Mouse (Mus musculus) liver, embryonic 14.5 days (tissue): Measurements from ENCODE around the gene Ptpn13. TPM values are rescaled to one million over a fixed set of nuclear protein-coding genes. Genes with fewer than 3 reads are reported as not detected.

ENCODE experiments used
- ATAC-seq: fragments of 200-750 bp; cut with Nextera tagmentation; 2 replicates; pipeline ENCODE4 v1.8.0; 2017; ENCODE audit warnings: moderate number of reproducible peaks, mild to moderate bottlenecking, moderate library complexity; ENCODE audit not compliant: insufficient read depth
- DNase-seq, 3 experiments: peaks; one replicate each; pipeline ENCODE4 v3.0.0-alpha.2; 2012 to 2013; ENCODE audit warnings: low read depth in 3 of 3, low spot score in 3 of 3
- H3K27ac ChIP-seq: fragments of 300-500 bp; sonication (generic); 2 replicates; pipeline ENCODE4 v1.5.1; 2014; ENCODE audit warnings: moderate library complexity, mild to moderate bottlenecking, control low read depth, inconsistent platforms
- H3K27me3 ChIP-seq: fragments of 300-500 bp; sonication (generic); 2 replicates; pipeline ENCODE4 v1.6.1; 2014; ENCODE audit warnings: mild to moderate bottlenecking, low read length, moderate library complexity; ENCODE audit not compliant: control insufficient read depth, insufficient read depth
- H3K36me3 ChIP-seq: fragments of 300-500 bp; sonication (generic); replicated peaks from 2 replicates; pipeline ENCODE4 v1.6.1; 2014; ENCODE audit warnings: low read depth; ENCODE audit not compliant: control insufficient read depth, insufficient read depth
- H3K4me1 ChIP-seq, 2 experiments: fragments of 200-500 bp in 1 of 2; fragments of 300-500 bp in 1 of 2; sonication (generic) in 1 of 2; replicated peaks; 2 replicates each; pipeline ENCODE4 v1.6.1; 2012 to 2014; ENCODE audit warnings: antibody characterized with exemption in 1 of 2, inconsistent platforms in 1 of 2, low read length in 1 of 2; ENCODE audit not compliant: control insufficient read depth in 2 of 2, insufficient read depth in 2 of 2
- H3K4me2 ChIP-seq: fragments of 300-500 bp; sonication (generic); 2 replicates; pipeline ENCODE4 v1.6.1; 2014; ENCODE audit warnings: low read depth, mild to moderate bottlenecking, control low read depth, moderate library complexity
- H3K4me3 ChIP-seq, 2 experiments: fragments of 200-500 bp in 1 of 2; fragments of 300-500 bp in 1 of 2; sonication (generic) in 1 of 2; 2 replicates each; pipeline ENCODE4 v1.5.1; 2012 to 2014; ENCODE audit warnings: low read depth in 2 of 2, low read length in 2 of 2, mild to moderate bottlenecking in 2 of 2, control low read depth in 1 of 2, inconsistent platforms in 1 of 2, moderate library complexity in 1 of 2; ENCODE audit not compliant: insufficient read depth in 1 of 2
- H3K9ac ChIP-seq: fragments of 300-500 bp; sonication (generic); replicated peaks from 2 replicates; pipeline ENCODE4 v1.6.1; 2014; ENCODE audit warnings: mild to moderate bottlenecking, control low read depth, moderate library complexity
- H3K9me3 ChIP-seq: fragments of 300-500 bp; sonication (generic); 2 replicates; pipeline ENCODE4 v1.6.1; 2016; ENCODE audit warnings: low read length, mixed read lengths; ENCODE audit not compliant: control insufficient read depth
- CTCF ChIP-seq: IDR thresholded peaks from 2 replicates; pipeline ENCODE4 v1.5.1; 2016; ENCODE audit warnings: antibody characterized with exemption, low read depth, control low read depth
- EP300 ChIP-seq: IDR thresholded peaks from 2 replicates; pipeline ENCODE4 v1.6.1; 2016; ENCODE audit warnings: antibody characterized with exemption, low read depth
- WGBS: fragments of 180-500 bp; shearing (Covaris S2); extraction: QIAGEN DNeasy Blood & Tissue Kit; methylation state at CpG from one replicate; pipeline ENCODE4 v1.1.7; 2014; ENCODE audit not compliant: insufficient replicate concordance; 5-methylcytosine and 5-hydroxymethylcytosine counted together
- polyA plus RNA-seq, 2 experiments: library from polyadenylated mRNA; depleted of rRNA in 1 of 2; stranded (reverse) in 1 of 2; unstranded in 1 of 2; fragments of >200 nt; fragmentation: Nextera tagmentation in 1 of 2; extraction: Ambion mirVana in 1 of 2; gene quantifications; 2 replicates each; pipeline versions ENCODE4 v1.2.1 to v1.2.3; 2012 to 2014

The Ptpn13 gene
- polyA plus RNA-seq, 2 experiments, result 0.53 to 1.0 TPM

GRCm38 (mm10) chr5:103420568-103420967 lies 4.4 kb upstream of the Ptpn13 start:
- Histone ChIP-seq H3K4me3 (no peak overlapping the region), H3K4me1 (peaks cover 2 to 11% of the 10 kb centered on the region in 2 experiments), H3K36me3 (no peaks in the 10 kb centered on the region), H3K27me3 (peaks cover 7% of the 10 kb centered on the region), H3K27ac (no peak overlapping the region), H3K9me3 (no peaks in the 10 kb centered on the region), H3K9ac (no peak overlapping the region), H3K4me2 (no peak overlapping the region)
- 41% methylated on average over 10 of the region's 10 CpGs for WGBS
- DNase-seq (no peak), ATAC-seq (no peak)
- TF ChIP-seq EP300 (no peak), CTCF (no peak)

- no peak overlapping the region for H3K27ac ChIP-seq
- no peak overlapping the region for H3K4me3 ChIP-seq
- no peak for TF ChIP-seq CTCF
- TF ChIP-seq EP300, result no peak
- DNase-seq (no peak), ATAC-seq (no peak)
- WGBS, result 58% methylated on average over 6 of the region's 6 CpGs
- no peak overlapping the region for H3K9ac ChIP-seq
- no peaks in the 10 kb centered on the region for H3K9me3 ChIP-seq
- no peaks in the 10 kb centered on the region for H3K36me3 ChIP-seq
- H3K4me1 ChIP-seq, result peaks cover 2 to 11% of the 10 kb centered on the region in 2 experiments
- peaks cover 11% of the 10 kb centered on the region for H3K27me3 ChIP-seq
- H3K4me2 ChIP-seq, result no peak overlapping the region
These were observed 2.4 kb upstream of the Ptpn13 start for GRCm38 (mm10) chr5:103422609-103423008.

DNA sequence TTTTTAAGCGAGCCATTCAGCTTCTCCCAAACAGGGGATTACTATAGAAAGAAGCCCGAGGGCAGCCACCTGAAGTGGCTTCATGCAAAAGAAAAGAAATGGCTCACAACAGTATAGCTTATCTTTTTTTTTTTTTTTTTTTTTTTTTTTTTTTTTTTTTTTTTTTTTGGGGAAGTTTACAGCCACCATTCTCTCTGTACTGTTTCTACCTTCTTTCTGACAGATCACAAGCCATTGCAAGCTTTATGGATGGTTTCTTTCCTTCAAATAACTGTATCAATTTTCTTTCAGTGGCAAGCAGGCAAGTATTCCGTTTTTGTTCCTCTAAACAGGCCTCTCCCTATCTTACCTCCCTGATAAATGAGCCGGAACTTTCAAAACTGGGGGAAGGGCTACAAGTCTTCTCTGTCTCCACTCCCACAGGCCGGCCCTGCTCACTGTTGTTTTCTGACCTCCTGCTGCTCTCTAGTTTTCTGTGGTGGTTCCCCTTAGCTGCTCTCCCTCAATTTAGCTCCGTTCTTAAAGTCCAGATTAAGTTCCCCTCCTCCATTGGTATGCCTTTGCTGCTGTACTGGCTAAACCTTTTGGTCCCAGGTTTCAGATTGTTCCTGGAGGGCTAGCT lies 1.6 kb upstream of the Ptpn13 start:
- Histone ChIP-seq H3K4me1 (peaks cover 2 to 11% of the 10 kb centered on the region in 2 experiments), H3K4me3 (no peak overlapping the region; a peak in 1 of 4 replicates), H3K36me3 (no peaks in the 10 kb centered on the region), H3K9me3 (no peaks in the 10 kb centered on the region), H3K9ac (no peak overlapping the region), H3K4me2 (peak overlapping the region; percentile 98), H3K27ac (no peak overlapping the region), H3K27me3 (peaks cover 11% of the 10 kb centered on the region)
- TF ChIP-seq CTCF, result no peak
- no peak for TF ChIP-seq EP300
- 10% methylated on average over 6 of the region's 6 CpGs for WGBS
- no peak for ATAC-seq
- DNase-seq, result no peak

DNA sequence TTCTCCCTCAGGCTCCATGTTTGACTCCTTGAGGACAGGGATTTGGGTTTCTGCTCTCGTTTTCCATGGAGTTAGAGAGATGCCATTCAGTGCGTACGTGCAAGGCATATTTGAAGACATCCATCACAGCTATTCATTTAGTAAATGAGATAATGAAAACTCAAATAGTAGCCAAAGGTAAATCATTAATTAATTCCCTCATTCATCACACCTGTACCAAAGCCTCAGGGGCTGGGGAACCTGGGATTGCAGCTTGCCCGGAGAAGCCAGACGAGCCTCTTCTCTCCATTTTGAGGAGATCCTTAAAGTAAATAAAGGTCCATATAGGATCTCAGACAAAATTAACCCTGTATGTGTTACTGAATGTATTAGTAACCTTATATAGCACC lies 1.1 kb upstream of the Ptpn13 start:
- Histone ChIP-seq H3K27ac (no peak overlapping the region), H3K9me3 (no peaks in the 10 kb centered on the region), H3K36me3 (no peaks in the 10 kb centered on the region), H3K4me3 (peak overlapping the region in 1 of 2 experiments; percentile 69; a peak in 2 of 4 replicates), H3K4me2 (peak overlapping the region; percentile 98), H3K27me3 (peaks cover 11% of the 10 kb centered on the region), H3K4me1 (peaks cover 2 to 11% of the 10 kb centered on the region in 2 experiments), H3K9ac (no peak overlapping the region)
- DNase-seq (no peak), ATAC-seq (no peak)
- TF ChIP-seq EP300, result no peak
- TF ChIP-seq CTCF, result no peak
- 20% methylated on average over 5 of the region's 5 CpGs for WGBS

DNA sequence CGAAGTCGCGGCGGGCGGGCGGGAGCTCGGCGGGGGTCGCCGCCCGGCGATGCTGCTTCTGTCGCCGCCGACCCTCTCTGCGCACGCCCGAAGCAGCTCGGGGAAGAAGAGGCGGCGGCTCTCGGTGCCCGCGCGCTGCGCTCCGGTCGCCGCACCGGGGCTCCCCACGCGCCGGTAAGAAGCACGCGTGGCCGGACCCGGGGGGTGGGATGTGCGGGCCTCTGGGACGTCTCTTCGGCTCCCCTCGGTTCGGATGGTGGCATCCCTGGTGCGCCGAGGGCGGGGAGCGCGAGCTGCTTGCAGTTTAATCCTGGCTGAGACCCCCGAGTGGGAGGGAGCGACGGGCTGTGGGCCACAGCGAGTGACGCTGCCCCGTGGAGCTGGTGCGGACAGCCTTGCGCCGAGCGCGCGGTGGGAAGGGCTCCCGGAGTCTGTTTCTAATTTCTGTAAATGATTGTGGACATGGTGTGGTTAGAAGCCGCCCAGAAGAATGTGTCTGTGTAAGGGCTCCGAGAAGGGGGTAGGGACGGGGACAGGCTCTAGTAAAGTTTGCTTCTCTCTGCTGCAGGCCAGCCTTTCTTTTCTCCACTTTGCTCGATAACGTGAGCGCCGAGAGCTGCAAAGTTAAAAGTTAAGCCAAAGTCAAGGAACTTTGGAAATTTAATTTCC lies 505 bp downstream of the Ptpn13 start:
- H3K4me2 ChIP-seq, result peak overlapping the region; percentile 98
- H3K36me3 ChIP-seq, result no peaks in the 10 kb centered on the region
- DNase-seq, result no peak
- H3K27me3 ChIP-seq, result peaks cover 11% of the 10 kb centered on the region
- no peak overlapping the region for H3K27ac ChIP-seq
- peak overlapping the region; percentile 45 for H3K9ac ChIP-seq
- WGBS, result 1% methylated on average over 62 of the region's 67 CpGs
- ATAC-seq, result peak; percentile 25; the same call in 1 of the 2 replicates
- no peaks in the 10 kb centered on the region for H3K9me3 ChIP-seq
- TF ChIP-seq EP300, result no peak
- TF ChIP-seq CTCF, result no peak
- peaks cover 2 to 10% of the 10 kb centered on the region in 2 experiments for H3K4me1 ChIP-seq
- H3K4me3 ChIP-seq, result peak overlapping the region; percentile 46 to 69
